Mouse (Mus musculus): ENCODE data around the gene Slc25a13.

DNA sequence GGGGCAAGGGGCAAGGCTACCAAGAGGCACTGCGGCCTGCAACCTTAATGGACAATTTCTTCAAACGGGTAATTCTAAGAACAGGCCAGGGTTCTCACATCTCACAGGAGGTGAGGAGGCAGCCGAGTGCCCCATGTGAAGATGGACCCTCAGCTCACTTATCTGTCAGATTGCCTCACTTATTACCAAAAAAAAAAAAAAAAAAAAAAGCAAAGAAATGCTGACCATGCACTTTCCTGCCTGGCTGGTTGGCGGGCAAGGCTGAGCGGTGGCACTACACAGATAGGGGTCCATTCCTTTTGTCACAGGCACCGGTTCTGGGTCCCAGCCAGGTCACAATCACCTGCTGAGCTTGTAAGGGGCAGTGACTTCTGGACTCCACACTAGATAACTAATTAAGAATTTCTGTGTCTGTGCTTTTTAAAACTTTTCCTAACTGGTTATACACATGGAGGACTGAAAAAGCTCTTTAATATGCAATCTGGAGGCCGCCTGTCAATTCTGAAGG lies 141.0 kb downstream of the Slc25a13 start:
- TF ChIP-seq JUND (conservative IDR thresholded peaks at IDR 0.05; ENCODE audit: low read depth, low read length): no peak
- TF ChIP-seq POLR2A (IDR thresholded peaks at IDR 0.05; ENCODE audit: low read depth, low read length): no peak
- no peak for TF ChIP-seq CTCF (conservative IDR thresholded peaks at IDR 0.05 in 1 of 2, IDR thresholded peaks at IDR 0.05 in 1 of 2; ENCODE audit: low read depth in 2 of 2, low read length in 2 of 2)
- no peak for TF ChIP-seq EP300 (IDR thresholded peaks at IDR 0.05; ENCODE audit: low read length)
- TF ChIP-seq E2F4 (IDR thresholded peaks at IDR 0.05; ENCODE audit: insufficient replicate concordance, low read depth, low read length): no peak
- no peak for TF ChIP-seq NELFE (IDR thresholded peaks at IDR 0.05; ENCODE audit: low read depth, low read length)
- no peak for TF ChIP-seq MEF2A (IDR thresholded peaks at IDR 0.05; ENCODE audit: borderline replicate concordance, low read depth, low read length)
- no peak for TF ChIP-seq ZKSCAN1 (IDR thresholded peaks at IDR 0.05; ENCODE audit: borderline replicate concordance, low read depth, low read length)
- no peak for TF ChIP-seq ZC3H11A (IDR thresholded peaks at IDR 0.05; ENCODE audit: low read depth, low read length)
- no peak for TF ChIP-seq BHLHE40 (IDR thresholded peaks at IDR 0.05; ENCODE audit: low read depth, low read length)
